Mouse (Mus musculus) midbrain, postnatal 0 days (tissue): ENCODE data around the gene Arhgap19. TPM values are rescaled to one million over a fixed set of nuclear protein-coding genes. Genes with fewer than 3 reads are reported as not detected.
A peak's percentile ranks its signal among the peaks of the same experiment; 100 is the strongest.

Experiments used
- ATAC-seq: fragments of 200-750 bp; cut with Nextera tagmentation; 2 replicates; pipeline ENCODE4 v1.8.0; 2017; ENCODE audit warnings: moderate number of reproducible peaks, mild to moderate bottlenecking, moderate TSS enrichment, moderate library complexity; ENCODE audit not compliant: low FRiP score
- DNase-seq: peaks from one replicate; pipeline ENCODE4 v3.0.0-alpha.2; 2015; ENCODE audit warnings: low spot score
- H3K27ac ChIP-seq: fragments of 300-500 bp; sonication (generic); 2 replicates; pipeline ENCODE4 v1.5.1; 2014; ENCODE audit warnings: low read depth, mild to moderate bottlenecking, low read length, mixed read lengths
- H3K27me3 ChIP-seq: fragments of 300-500 bp; sonication (generic); 2 replicates; pipeline ENCODE4 v1.6.1; 2014; ENCODE audit warnings: low read length, control low read depth, mixed read lengths; ENCODE audit not compliant: insufficient read depth
- H3K36me3 ChIP-seq: fragments of 300-500 bp; sonication (generic); 2 replicates; pipeline ENCODE4 v1.6.1; 2014; ENCODE audit warnings: low read length, control low read depth, mixed read lengths; ENCODE audit not compliant: insufficient read depth
- H3K4me1 ChIP-seq: fragments of 300-500 bp; sonication (generic); 2 replicates; pipeline ENCODE4 v1.6.1; 2014; ENCODE audit warnings: mild to moderate bottlenecking, control low read depth, antibody characterized with exemption, low read length, mixed read lengths; ENCODE audit not compliant: insufficient read depth
- H3K4me2 ChIP-seq: fragments of 300-500 bp; sonication (generic); 2 replicates; pipeline ENCODE4 v1.6.1; 2014; ENCODE audit warnings: low read depth, mild to moderate bottlenecking, low read length, mixed read lengths; ENCODE audit not compliant: poor library complexity, severe bottlenecking
- H3K4me3 ChIP-seq: fragments of 300-500 bp; sonication (generic); 2 replicates; pipeline ENCODE4 v1.5.1; 2014; ENCODE audit warnings: low read depth, mild to moderate bottlenecking, low read length, moderate library complexity
- H3K9ac ChIP-seq: fragments of 300-500 bp; sonication (generic); replicated peaks from 2 replicates; pipeline ENCODE4 v1.6.1; 2014; ENCODE audit warnings: mild to moderate bottlenecking, low read length, moderate library complexity, mixed read lengths; ENCODE audit not compliant: poor library complexity, severe bottlenecking
- H3K9me3 ChIP-seq: fragments of 300-500 bp; sonication (generic); 2 replicates; pipeline ENCODE4 v1.6.1; 2016; ENCODE audit warnings: low read length, control low read depth
- CTCF ChIP-seq: IDR thresholded peaks from 2 replicates; pipeline ENCODE4 v1.5.1; 2016; ENCODE audit warnings: antibody characterized with exemption, mild to moderate bottlenecking
- WGBS: fragments of 180-500 bp; shearing (Covaris S2); extraction: QIAGEN DNeasy Blood & Tissue Kit; methylation state at CpG from one replicate; pipeline ENCODE4 v1.1.7; 2014; 5-methylcytosine and 5-hydroxymethylcytosine counted together
- polyA plus RNA-seq: library from polyadenylated mRNA; unstranded; fragments of >200 nt; fragmentation: Nextera tagmentation; extraction: Ambion mirVana; gene quantifications from 2 replicates; pipeline ENCODE4 v1.2.1, GENCODE M21; 2015
- total RNA-seq: library from RNA; depleted of rRNA; stranded (reverse); fragments of >200 nt; gene quantifications from 2 replicates; pipeline ENCODE4 v1.2.3, GENCODE M21; 2014

Gene Arhgap19
- total and polyA plus RNA-seq, 2 experiments from 2014 or later = 2.9 to 4.5 TPM

DNA sequence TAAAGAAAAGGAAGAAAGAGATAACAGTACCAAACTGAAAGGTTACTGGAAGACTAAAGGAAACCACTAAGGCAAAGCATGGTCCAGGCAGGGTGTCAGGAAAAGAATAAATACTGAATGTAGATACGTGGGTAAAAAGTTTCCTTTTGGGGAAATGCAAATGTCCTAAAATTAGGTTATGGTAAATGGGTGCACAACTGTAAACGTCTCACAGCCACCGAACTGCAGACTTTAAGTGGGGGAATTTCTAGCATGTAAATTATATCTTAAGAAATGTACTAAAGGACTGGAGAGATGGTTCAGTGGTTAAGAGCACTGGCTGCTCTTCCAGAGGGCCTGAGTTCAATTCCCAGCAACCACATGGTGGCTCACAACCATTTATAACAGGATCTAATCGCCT, 16.9 kb upstream of the Arhgap19 start:
- no peaks in the 10 kb centered on the region for H3K9me3 ChIP-seq
- H3K9ac ChIP-seq = no peak overlapping the region
- no peaks in the 10 kb centered on the region for H3K27me3 ChIP-seq
- DNase-seq (no peak), ATAC-seq (no peak)
- no peak for TF ChIP-seq CTCF
- H3K4me2 ChIP-seq = no peak overlapping the region
- H3K4me3 ChIP-seq = no peak overlapping the region
- no peaks in the 10 kb centered on the region for H3K36me3 ChIP-seq
- H3K4me1 ChIP-seq = no peaks in the 10 kb centered on the region
- no peak overlapping the region for H3K27ac ChIP-seq
- WGBS = 84% methylated on average over 4 of the region's 4 CpGs

DNA sequence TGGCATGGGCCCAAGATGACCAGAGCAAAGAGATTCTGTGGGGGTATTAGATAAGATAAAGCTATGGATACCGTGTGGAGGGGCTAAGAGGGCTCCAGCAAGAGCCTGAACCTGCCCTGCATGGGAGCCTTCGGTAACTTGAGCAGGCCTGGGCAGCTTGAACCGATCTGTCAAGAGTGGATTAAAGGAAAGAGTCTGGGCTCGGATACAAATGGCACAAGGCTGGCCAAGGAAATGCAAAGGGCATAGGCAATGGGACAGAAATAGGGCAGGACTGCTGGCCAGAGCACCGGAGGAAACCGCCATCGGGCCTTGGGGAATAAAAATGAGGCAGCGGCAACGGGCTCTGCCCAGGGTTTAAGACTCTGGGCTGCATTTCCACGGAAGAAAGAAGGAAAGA, 15.5 kb upstream of the Arhgap19 start:
- H3K4me2 ChIP-seq = no peak overlapping the region
- H3K27ac ChIP-seq = 0 out of 2 replicates have a peak overlapping the region, but pooled peaks have one; percentile 6
- H3K9ac ChIP-seq = no peak overlapping the region
- no peaks in the 10 kb centered on the region for H3K36me3 ChIP-seq
- H3K9me3 ChIP-seq = no peaks in the 10 kb centered on the region
- H3K4me3 ChIP-seq = no peak overlapping the region
- no peaks in the 10 kb centered on the region for H3K4me1 ChIP-seq
- ATAC-seq = no peak
- 57% methylated on average over 10 of the region's 10 CpGs for WGBS
- DNase-seq = no peak
- H3K27me3 ChIP-seq = no peaks in the 10 kb centered on the region
- TF ChIP-seq CTCF = no peak

DNA sequence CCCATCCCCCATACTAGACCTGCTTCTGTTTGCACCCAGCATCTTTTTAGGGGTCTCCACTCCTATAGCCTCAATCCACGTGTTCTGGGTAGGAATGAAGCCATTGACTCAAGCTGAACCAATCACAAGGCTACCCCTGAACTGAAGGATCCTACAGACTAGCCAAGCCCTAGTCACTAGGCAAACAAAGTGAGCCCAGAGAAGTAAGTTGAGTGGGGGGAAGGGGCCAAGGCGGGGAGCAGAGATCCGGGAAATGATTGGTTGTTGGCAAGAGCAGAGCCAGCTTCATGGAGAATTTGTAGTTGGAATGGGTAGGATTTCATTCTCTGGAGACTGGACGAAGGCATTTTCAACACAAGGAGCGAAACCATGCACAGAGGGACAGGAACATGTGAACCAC, 15.1 kb upstream of the Arhgap19 start:
- DNase-seq = no peak
- no peak for ATAC-seq

DNA sequence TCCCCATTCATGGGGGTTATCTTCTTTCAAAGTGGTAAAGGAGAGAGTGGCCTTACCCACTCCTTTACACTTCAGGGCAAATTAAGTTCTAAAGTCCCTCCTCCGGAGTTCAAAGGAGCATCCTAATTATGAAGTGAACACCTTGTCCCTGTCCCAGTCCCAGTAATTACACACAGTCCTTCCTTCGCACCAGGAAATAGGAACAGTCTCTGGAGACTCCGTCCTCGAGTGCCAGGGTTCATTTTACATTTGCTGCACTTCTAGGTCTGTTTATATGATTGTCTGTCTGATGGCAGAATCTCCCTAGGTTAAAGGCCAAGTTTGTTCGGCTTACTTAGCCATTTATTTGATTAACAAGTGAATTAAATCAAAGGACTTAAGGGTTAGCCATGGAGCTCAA, 14.6 kb upstream of the Arhgap19 start:
- ATAC-seq (no peak), DNase-seq (no peak)
- WGBS = 83% methylated on average over 5 of the region's 5 CpGs
- Histone ChIP-seq H3K9ac (no peak overlapping the region), H3K9me3 (no peaks in the 10 kb centered on the region), H3K4me1 (no peaks in the 10 kb centered on the region), H3K4me3 (no peak overlapping the region), H3K36me3 (no peaks in the 10 kb centered on the region), H3K27me3 (no peaks in the 10 kb centered on the region), H3K27ac (no peak overlapping the region), H3K4me2 (no peak overlapping the region)
- no peak for TF ChIP-seq CTCF

More for the DNA sequence above, 15.1 kb upstream of the Arhgap19 start:
- Histone ChIP-seq H3K4me1 (no peaks in the 10 kb centered on the region), H3K27ac (0 out of 2 replicates have a peak overlapping the region, but pooled peaks have one; percentile 6), H3K9me3 (no peaks in the 10 kb centered on the region), H3K9ac (no peak overlapping the region), H3K36me3 (no peaks in the 10 kb centered on the region), H3K4me3 (no peak overlapping the region), H3K27me3 (no peaks in the 10 kb centered on the region), H3K4me2 (no peak overlapping the region)
- WGBS = 60% methylated on average over 5 of the region's 5 CpGs
- TF ChIP-seq CTCF = no peak

DNA sequence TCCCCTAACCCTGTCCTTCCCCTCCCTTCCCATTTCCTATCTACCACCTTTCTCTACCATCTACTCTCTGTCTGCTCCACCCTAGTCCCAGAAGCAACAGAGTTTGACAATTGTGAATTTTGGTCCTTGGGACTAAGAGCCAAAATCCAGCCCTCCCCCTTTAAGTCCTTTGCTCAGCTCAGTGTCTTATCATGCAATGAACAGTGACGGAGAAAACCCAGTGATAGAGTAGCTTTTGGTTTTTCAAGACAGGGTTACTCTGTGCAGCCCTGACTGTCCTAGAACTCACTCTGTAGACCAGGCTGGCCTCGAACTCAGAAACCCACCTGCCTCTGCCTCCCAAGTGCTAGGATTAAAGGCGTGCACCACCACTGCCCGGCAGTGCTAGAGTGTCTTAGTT, 11.5 kb upstream of the Arhgap19 start:
- Histone ChIP-seq H3K27ac (no peak overlapping the region), H3K4me1 (no peaks in the 10 kb centered on the region), H3K36me3 (no peaks in the 10 kb centered on the region), H3K4me3 (no peak overlapping the region), H3K9me3 (no peaks in the 10 kb centered on the region), H3K9ac (no peak overlapping the region), H3K4me2 (no peak overlapping the region), H3K27me3 (no peaks in the 10 kb centered on the region)
- no peak for DNase-seq
- 87% methylated on average over 4 of the region's 4 CpGs for WGBS
- TF ChIP-seq CTCF = no peak
- no peak for ATAC-seq

DNA sequence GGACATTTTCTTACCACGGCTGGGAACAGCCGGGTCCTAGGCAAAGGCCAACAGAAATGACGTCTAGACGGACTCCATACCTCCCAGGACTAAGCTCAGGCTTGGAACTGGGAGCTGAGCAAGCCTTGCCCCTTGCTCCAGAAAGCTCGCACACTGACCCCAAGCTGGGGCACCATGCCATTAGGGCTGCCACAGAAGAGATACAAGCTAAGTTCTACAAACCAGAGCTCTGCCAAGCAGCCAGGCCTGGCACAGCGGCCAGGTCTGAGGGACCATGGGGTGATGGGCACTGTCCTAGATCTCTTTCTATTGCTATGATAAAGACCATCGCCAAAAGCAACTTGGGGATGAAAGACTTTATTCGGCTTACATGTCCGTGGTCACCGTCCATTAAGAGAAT, 10.7 kb upstream of the Arhgap19 start:
- Histone ChIP-seq H3K4me2 (no peak overlapping the region), H3K27me3 (no peaks in the 10 kb centered on the region), H3K27ac (no peak overlapping the region), H3K4me1 (no peaks in the 10 kb centered on the region), H3K36me3 (no peaks in the 10 kb centered on the region), H3K9ac (no peak overlapping the region), H3K9me3 (no peaks in the 10 kb centered on the region), H3K4me3 (no peak overlapping the region)
- TF ChIP-seq CTCF = no peak
- DNase-seq (no peak), ATAC-seq (no peak)
- WGBS = 93% methylated on average over 10 of the region's 10 CpGs

DNA sequence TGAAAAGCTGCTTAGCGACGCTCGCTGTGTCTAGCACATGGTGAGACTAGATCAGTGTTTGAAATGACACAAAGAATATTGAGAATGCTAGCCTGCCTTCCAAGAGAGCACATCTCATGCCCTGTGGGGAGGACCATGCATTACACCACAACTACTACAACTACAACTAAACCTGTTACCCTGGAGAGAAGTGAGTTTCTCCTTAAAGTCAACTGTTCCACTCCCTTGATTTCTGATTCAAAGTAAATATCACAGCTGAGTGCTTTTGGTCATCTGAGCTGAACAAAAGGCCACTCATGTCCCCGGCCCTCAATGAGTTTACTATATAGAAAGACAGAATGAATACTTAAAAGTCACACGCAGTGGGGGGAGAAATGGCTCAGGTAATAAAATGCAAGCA, 8.2 kb upstream of the Arhgap19 start:
- no peak for TF ChIP-seq CTCF
- no peak for ATAC-seq
- H3K27ac ChIP-seq = no peak overlapping the region
- H3K9me3 ChIP-seq = no peaks in the 10 kb centered on the region
- H3K4me1 ChIP-seq = no peaks in the 10 kb centered on the region
- H3K27me3 ChIP-seq = no peaks in the 10 kb centered on the region
- no peak overlapping the region for H3K4me2 ChIP-seq
- WGBS = 70% methylated on average over 5 of the region's 5 CpGs
- no peak overlapping the region for H3K9ac ChIP-seq
- H3K36me3 ChIP-seq = no peaks in the 10 kb centered on the region
- DNase-seq = no peak
- no peak overlapping the region for H3K4me3 ChIP-seq
